Mouse (Mus musculus) gonadal fat pad, adult 2 months (tissue): ENCODE results near the gene Nosip. TPM values are rescaled to one million over a fixed set of nuclear protein-coding genes. Genes with fewer than 3 reads are reported as not detected.
"Not testable (repeated sequence)": the region's sequence is repeated elsewhere in the genome, so short reads cannot be mapped to it uniquely, and the experiment has no call there.

Experiments
- DNase-seq: peaks from one replicate; pipeline ENCODE4 v3.0.0-alpha.2; 2012; ENCODE audit warnings: low read depth
- polyA plus RNA-seq: library from polyadenylated mRNA; depleted of rRNA; stranded (reverse); fragments of >200 nt; gene quantifications from 2 replicates; pipeline ENCODE4 v1.2.3, GENCODE M21; 2012

The Nosip gene
- polyA plus RNA-seq, 1 experiment: 78.1 TPM

- no peak for DNase-seq
Observed at GRCm38 (mm10) chr7:45090251-45090977, 28.2 kb downstream of the Nosip start.

- no peak for DNase-seq
Observed at GRCm38 (mm10) chr7:45091001-45091990, 29.1 kb downstream of the Nosip start.

- no peak for DNase-seq
Observed at GRCm38 (mm10) chr7:45092048-45092447, 29.8 kb downstream of the Nosip start, which contains the start of gene Rcn3. Rcn3 (minus strand) TSS chr7:45092221.

- DNase-seq: no peak
Observed at GRCm38 (mm10) chr7:45092828-45093515, 30.7 kb downstream of the Nosip start.

GRCm38 (mm10) chr7:45093516-45093905, 31.3 kb downstream of the Nosip start:
- no peak for DNase-seq

- no peak for DNase-seq
Observed at GRCm38 (mm10) chr7:45094121-45094520, 31.9 kb downstream of the Nosip start.

GRCm38 (mm10) chr7:45095367-45095766, 33.1 kb downstream of the Nosip start:
- no peak for DNase-seq

GRCm38 (mm10) chr7:45095965-45096364, 33.7 kb downstream of the Nosip start:
- DNase-seq: not testable (repeated sequence)

- DNase-seq: no peak
Observed at GRCm38 (mm10) chr7:45097479-45097878, 35.2 kb downstream of the Nosip start.

- no peak for DNase-seq
Observed at GRCm38 (mm10) chr7:45098541-45099240, 36.5 kb downstream of the Nosip start.

GRCm38 (mm10) chr7:45100046-45100445, 37.8 kb downstream of the Nosip start:
- DNase-seq: no peak

GRCm38 (mm10) chr7:45102441-45102840, 40.2 kb downstream of the Nosip start:
- DNase-seq: no peak

- no peak for DNase-seq
Observed at GRCm38 (mm10) chr7:45102940-45103585, 40.8 kb downstream of the Nosip start.

- DNase-seq: peak; percentile 93
Observed at GRCm38 (mm10) chr7:45103652-45104180, 41.5 kb downstream of the Nosip start, which contains the start of gene Fcgrt. Fcgrt (minus strand) TSS chr7:45103851.

GRCm38 (mm10) chr7:45104941-45105340, 42.7 kb downstream of the Nosip start:
- DNase-seq: no peak

GRCm38 (mm10) chr7:45105491-45105890, 43.3 kb downstream of the Nosip start:
- no peak for DNase-seq

- no peak for DNase-seq
Observed at GRCm38 (mm10) chr7:45106441-45106840, 44.2 kb downstream of the Nosip start.

- no peak for DNase-seq
Observed at GRCm38 (mm10) chr7:45107052-45107645, 44.9 kb downstream of the Nosip start.

GRCm38 (mm10) chr7:45110089-45110488, 47.9 kb downstream of the Nosip start:
- not testable (repeated sequence) for DNase-seq

GRCm38 (mm10) chr7:45111940-45112339, 49.7 kb downstream of the Nosip start:
- DNase-seq: no peak
